Mouse (Mus musculus) hindbrain, postnatal 0 days (tissue): Measurements from ENCODE around the gene Upp2. TPM values are rescaled to one million over a fixed set of nuclear protein-coding genes. Genes with fewer than 3 reads are reported as not detected.

ENCODE experiments used
- ATAC-seq: fragments of 200-750 bp; cut with Nextera tagmentation; 2 replicates; pipeline ENCODE4 v1.8.0; 2017; ENCODE audit warnings: mild to moderate bottlenecking, moderate TSS enrichment, moderate library complexity
- DNase-seq: peaks from one replicate; pipeline ENCODE4 v3.0.0-alpha.2; 2015; ENCODE audit warnings: low spot score
- H3K27ac ChIP-seq: fragments of 300-500 bp; sonication (generic); 2 replicates; pipeline ENCODE4 v1.5.1; 2014; ENCODE audit warnings: mild to moderate bottlenecking
- H3K27me3 ChIP-seq: fragments of 300-500 bp; sonication (generic); 2 replicates; pipeline ENCODE4 v1.6.1; 2014; ENCODE audit warnings: low read length, mixed read lengths; ENCODE audit not compliant: insufficient read depth
- H3K36me3 ChIP-seq: fragments of 300-500 bp; sonication (generic); 2 replicates; pipeline ENCODE4 v1.6.1; 2014; ENCODE audit warnings: low read length, mixed read lengths; ENCODE audit not compliant: insufficient read depth
- H3K4me1 ChIP-seq: fragments of 300-500 bp; sonication (generic); 2 replicates; pipeline ENCODE4 v1.6.1; 2014; ENCODE audit warnings: antibody characterized with exemption, low read length, mixed read lengths; ENCODE audit not compliant: insufficient read depth
- H3K4me2 ChIP-seq: fragments of 300-500 bp; sonication (generic); 2 replicates; pipeline ENCODE4 v1.6.1; 2014; ENCODE audit warnings: low read depth, mild to moderate bottlenecking, low read length, moderate library complexity, mixed read lengths
- H3K4me3 ChIP-seq: fragments of 300-500 bp; sonication (generic); 2 replicates; pipeline ENCODE4 v1.5.1; 2014; ENCODE audit warnings: low read length
- H3K9ac ChIP-seq: fragments of 300-500 bp; sonication (generic); replicated peaks from 2 replicates; pipeline ENCODE4 v1.6.1; 2014; ENCODE audit warnings: mild to moderate bottlenecking, low read length, moderate library complexity, mixed read lengths
- H3K9me3 ChIP-seq: fragments of 300-500 bp; sonication (generic); 2 replicates; pipeline ENCODE4 v1.6.1; 2016; ENCODE audit warnings: low read length, mixed read lengths
- CTCF ChIP-seq: IDR thresholded peaks from 2 replicates; pipeline ENCODE4 v1.5.1; 2016; ENCODE audit warnings: antibody characterized with exemption, control low read depth, low read depth
- WGBS: fragments of 180-500 bp; shearing (Covaris S2); extraction: QIAGEN DNeasy Blood & Tissue Kit; methylation state at CpG from one replicate; pipeline ENCODE4 v1.1.7; 2014; 5-methylcytosine and 5-hydroxymethylcytosine counted together
- polyA plus RNA-seq: library from polyadenylated mRNA; unstranded; fragments of >200 nt; fragmentation: Nextera tagmentation; extraction: Ambion mirVana; gene quantifications from 2 replicates; pipeline ENCODE4 v1.2.1, GENCODE M21; 2015
- total RNA-seq: library from RNA; depleted of rRNA; stranded (reverse); fragments of >200 nt; gene quantifications from 2 replicates; pipeline ENCODE4 v1.2.3, GENCODE M21; 2014

Gene Upp2
- total and polyA plus RNA-seq, 2 experiments from 2014 or later: 6.8 to 11.8 TPM

- peak; percentile 67 for DNase-seq
- Histone ChIP-seq H3K4me1 (no peaks in the 10 kb centered on the region), H3K36me3 (no peaks in the 10 kb centered on the region), H3K27ac (no peak overlapping the region), H3K9ac (no peak overlapping the region), H3K9me3 (no peaks in the 10 kb centered on the region), H3K4me3 (no peak overlapping the region), H3K27me3 (no peaks in the 10 kb centered on the region), H3K4me2 (no peak overlapping the region)
- 28% methylated on average over 4 of the region's 4 CpGs for WGBS
- TF ChIP-seq CTCF: peak; percentile 34
- ATAC-seq: 0 out of 2 replicates have a peak, but pooled peaks have one; percentile 49
These were observed 170.2 kb downstream of the Upp2 start for GRCm38 (mm10) chr2:58737192-58737820.

- Histone ChIP-seq H3K4me1 (no peaks in the 10 kb centered on the region), H3K9ac (no peak overlapping the region), H3K27me3 (no peaks in the 10 kb centered on the region), H3K9me3 (no peaks in the 10 kb centered on the region), H3K4me3 (no peak overlapping the region), H3K27ac (no peak overlapping the region), H3K36me3 (no peaks in the 10 kb centered on the region), H3K4me2 (no peak overlapping the region)
- DNase-seq (no peak), ATAC-seq (no peak)
- WGBS: 97% methylated on average over 1 of the region's 1 CpGs
- no peak for TF ChIP-seq CTCF
These were observed 174.1 kb downstream of the Upp2 start for GRCm38 (mm10) chr2:58741213-58741612.

GRCm38 (mm10) chr2:58742026-58742425, 174.9 kb downstream of the Upp2 start:
- no peak for TF ChIP-seq CTCF
- no peak overlapping the region for H3K4me3 ChIP-seq
- DNase-seq: no peak
- H3K4me1 ChIP-seq: no peaks in the 10 kb centered on the region
- no peaks in the 10 kb centered on the region for H3K36me3 ChIP-seq
- ATAC-seq: no peak
- H3K27ac ChIP-seq: no peak overlapping the region
- H3K9me3 ChIP-seq: no peaks in the 10 kb centered on the region
- WGBS: 97% methylated on average over 4 of the region's 4 CpGs
- H3K9ac ChIP-seq: no peak overlapping the region
- no peaks in the 10 kb centered on the region for H3K27me3 ChIP-seq
- no peak overlapping the region for H3K4me2 ChIP-seq

- DNase-seq (no peak), ATAC-seq (no peak)
- Histone ChIP-seq H3K4me3 (no peak overlapping the region), H3K27ac (no peak overlapping the region), H3K4me2 (no peak overlapping the region), H3K9ac (no peak overlapping the region), H3K27me3 (no peaks in the 10 kb centered on the region), H3K36me3 (no peaks in the 10 kb centered on the region), H3K9me3 (no peaks in the 10 kb centered on the region), H3K4me1 (no peaks in the 10 kb centered on the region)
- WGBS: 71% methylated on average over 3 of the region's 3 CpGs
- TF ChIP-seq CTCF: no peak
These were observed 176.3 kb downstream of the Upp2 start for GRCm38 (mm10) chr2:58743446-58743845.

- H3K9ac ChIP-seq: no peak overlapping the region
- H3K4me3 ChIP-seq: no peak overlapping the region
- no peak for ATAC-seq
- H3K4me1 ChIP-seq: no peaks in the 10 kb centered on the region
- H3K9me3 ChIP-seq: no peaks in the 10 kb centered on the region
- H3K36me3 ChIP-seq: no peaks in the 10 kb centered on the region
- no peak for TF ChIP-seq CTCF
- no peaks in the 10 kb centered on the region for H3K27me3 ChIP-seq
- 80% methylated on average over 11 of the region's 11 CpGs for WGBS
- DNase-seq: no peak
- no peak overlapping the region for H3K27ac ChIP-seq
- H3K4me2 ChIP-seq: no peak overlapping the region
These were observed 180.6 kb downstream of the Upp2 start for GRCm38 (mm10) chr2:58747483-58748229.

GRCm38 (mm10) chr2:58748296-58748695, 181.2 kb downstream of the Upp2 start:
- H3K27ac ChIP-seq: no peak overlapping the region
- H3K36me3 ChIP-seq: no peaks in the 10 kb centered on the region
- ATAC-seq: no peak
- H3K4me1 ChIP-seq: no peaks in the 10 kb centered on the region
- H3K4me2 ChIP-seq: no peak overlapping the region
- 90% methylated on average over 5 of the region's 5 CpGs for WGBS
- H3K9ac ChIP-seq: no peak overlapping the region
- no peaks in the 10 kb centered on the region for H3K27me3 ChIP-seq
- TF ChIP-seq CTCF: no peak
- H3K9me3 ChIP-seq: no peaks in the 10 kb centered on the region
- H3K4me3 ChIP-seq: no peak overlapping the region
- DNase-seq: no peak

GRCm38 (mm10) chr2:58752891-58753290, 185.8 kb downstream of the Upp2 start:
- Histone ChIP-seq H3K27ac (no peak overlapping the region), H3K9me3 (no peaks in the 10 kb centered on the region), H3K4me2 (no peak overlapping the region), H3K4me3 (no peak overlapping the region), H3K36me3 (no peaks in the 10 kb centered on the region), H3K4me1 (no peaks in the 10 kb centered on the region), H3K9ac (no peak overlapping the region), H3K27me3 (no peaks in the 10 kb centered on the region)
- no peak for ATAC-seq
- TF ChIP-seq CTCF: no peak
- WGBS: 34% methylated on average over 2 of the region's 2 CpGs
- no peak for DNase-seq
